Mouse (Mus musculus) hindbrain, embryonic 11.5 days (tissue): ENCODE data around the gene Fto. TPM values are rescaled to one million over a fixed set of nuclear protein-coding genes. Genes with fewer than 3 reads are reported as not detected.

Source experiments
- ATAC-seq: fragments of 200-750 bp; cut with Nextera tagmentation; 2 replicates; pipeline ENCODE4 v1.8.0; 2017; ENCODE audit warnings: mild to moderate bottlenecking, moderate TSS enrichment, moderate library complexity; ENCODE audit not compliant: low FRiP score
- DNase-seq: peaks from one replicate; pipeline ENCODE4 v3.0.0-alpha.2; 2015; ENCODE audit warnings: low spot score
- H3K27ac ChIP-seq: fragments of 300-500 bp; sonication (generic); 2 replicates; pipeline ENCODE4 v1.5.1; 2014; ENCODE audit warnings: mild to moderate bottlenecking, low read depth, low read length
- H3K27me3 ChIP-seq: fragments of 300-500 bp; sonication (generic); 2 replicates; pipeline ENCODE4 v1.6.1; 2014; ENCODE audit warnings: mild to moderate bottlenecking, low read length, moderate library complexity, mixed read lengths; ENCODE audit not compliant: control insufficient read depth, insufficient read depth
- H3K36me3 ChIP-seq: fragments of 300-500 bp; sonication (generic); 2 replicates; pipeline ENCODE4 v1.6.1; 2014; ENCODE audit warnings: mild to moderate bottlenecking, low read length, moderate library complexity, mixed read lengths; ENCODE audit not compliant: control insufficient read depth, insufficient read depth
- H3K4me1 ChIP-seq: fragments of 300-500 bp; sonication (generic); replicated peaks from 2 replicates; pipeline ENCODE4 v1.6.1; 2014; ENCODE audit warnings: low read length, mixed read lengths; ENCODE audit not compliant: control insufficient read depth, insufficient read depth
- H3K4me2 ChIP-seq: fragments of 300-500 bp; sonication (generic); replicated peaks from 2 replicates; pipeline ENCODE4 v1.6.1; 2014; ENCODE audit warnings: mild to moderate bottlenecking, low read depth, low read length
- H3K4me3 ChIP-seq: fragments of 300-500 bp; sonication (generic); 2 replicates; pipeline ENCODE4 v1.5.1; 2014; ENCODE audit warnings: low read depth, low read length
- H3K9ac ChIP-seq: fragments of 300-500 bp; sonication (generic); 2 replicates; pipeline ENCODE4 v1.6.1; 2014; ENCODE audit warnings: low read depth, low read length
- H3K9me3 ChIP-seq: fragments of 300-500 bp; sonication (generic); 2 replicates; pipeline ENCODE4 v1.6.1; 2016; ENCODE audit warnings: low read length; ENCODE audit not compliant: control insufficient read depth
- WGBS: fragments of 180-500 bp; shearing (Covaris S2); extraction: QIAGEN DNeasy Blood & Tissue Kit; methylation state at CpG from one replicate; pipeline ENCODE4 v1.1.7; 2014; 5-methylcytosine and 5-hydroxymethylcytosine counted together
- polyA plus RNA-seq: library from polyadenylated mRNA; unstranded; fragments of >200 nt; fragmentation: Nextera tagmentation; extraction: Ambion mirVana; gene quantifications from 2 replicates; pipeline ENCODE4 v1.2.1, GENCODE M21; 2014

Gene Fto
- polyA plus RNA-seq, 1 experiment from 2014 or later: 94.7 TPM

GRCm38 (mm10) chr8:91525342-91525817 is 212.1 kb downstream of the Fto start:
- DNase-seq (peak; percentile 54), ATAC-seq (peak; percentile 61)
- no peaks in the 10 kb centered on the region for H3K36me3 ChIP-seq
- H3K27me3 ChIP-seq: peaks cover 7% of the 10 kb centered on the region
- no peak overlapping the region for H3K9ac ChIP-seq
- 3% methylated on average over 10 of the region's 10 CpGs for WGBS
- no peaks in the 10 kb centered on the region for H3K9me3 ChIP-seq
- no peak overlapping the region; the same call in 1 of the 2 replicates for H3K4me2 ChIP-seq
- no peak overlapping the region for H3K4me3 ChIP-seq
- peak overlapping the region; percentile 58; the same call in 1 of the 2 replicates for H3K27ac ChIP-seq
- peaks cover 18% of the 10 kb centered on the region for H3K4me1 ChIP-seq

- 86% methylated on average over 2 of the region's 2 CpGs for whole genome bisulfite sequencing
- no peak for ATAC-seq
- Histone ChIP-seq H3K27me3 (peaks cover 8% of the 10 kb centered on the region; the same call in 1 of the 2 replicates), H3K4me3 (no peak overlapping the region), H3K9ac (no peak overlapping the region), H3K27ac (no peak overlapping the region), H3K9me3 (no peaks in the 10 kb centered on the region), H3K4me1 (peaks cover 24% of the 10 kb centered on the region), H3K4me2 (no peak overlapping the region), H3K36me3 (no peaks in the 10 kb centered on the region)
- no peak for DNase-seq
Measured at GRCm38 (mm10) chr8:91528967-91529366, 215.6 kb downstream of the Fto start.

- Histone ChIP-seq H3K9ac (no peak overlapping the region), H3K4me1 (peaks cover 21% of the 10 kb centered on the region), H3K4me3 (no peak overlapping the region), H3K9me3 (no peaks in the 10 kb centered on the region), H3K27me3 (peaks cover 8% of the 10 kb centered on the region; the same call in 1 of the 2 replicates), H3K27ac (no peak overlapping the region), H3K4me2 (no peak overlapping the region), H3K36me3 (no peaks in the 10 kb centered on the region)
- DNase-seq (no peak), ATAC-seq (no peak)
- WGBS: 95% methylated on average over 5 of the region's 5 CpGs
Measured at GRCm38 (mm10) chr8:91529699-91530098, 216.4 kb downstream of the Fto start.

GRCm38 (mm10) chr8:91530656-91531055 is 217.3 kb downstream of the Fto start:
- DNase-seq (no peak), ATAC-seq (no peak)
- H3K4me1 ChIP-seq: peaks cover 13% of the 10 kb centered on the region
- WGBS: 86% methylated on average over 8 of the region's 8 CpGs
- no peak overlapping the region for H3K4me3 ChIP-seq
- H3K9ac ChIP-seq: no peak overlapping the region
- no peak overlapping the region for H3K27ac ChIP-seq
- H3K36me3 ChIP-seq: no peaks in the 10 kb centered on the region
- no peak overlapping the region for H3K4me2 ChIP-seq
- peaks cover 8% of the 10 kb centered on the region; the same call in 1 of the 2 replicates for H3K27me3 ChIP-seq
- no peaks in the 10 kb centered on the region for H3K9me3 ChIP-seq

GRCm38 (mm10) chr8:91531971-91532370 is 218.6 kb downstream of the Fto start:
- 29% methylated on average over 8 of the region's 8 CpGs for WGBS
- Histone ChIP-seq H3K9me3 (no peaks in the 10 kb centered on the region), H3K27me3 (peaks cover 6% of the 10 kb centered on the region; the same call in 1 of the 2 replicates), H3K4me3 (no peak overlapping the region), H3K4me2 (no peak overlapping the region), H3K4me1 (peaks cover 7% of the 10 kb centered on the region), H3K9ac (no peak overlapping the region), H3K36me3 (no peaks in the 10 kb centered on the region), H3K27ac (no peak overlapping the region)
- ATAC-seq (no peak), DNase-seq (peak; percentile 88)

GRCm38 (mm10) chr8:91532671-91533436 is 219.5 kb downstream of the Fto start:
- ATAC-seq: no peak; the same call in 1 of the 2 replicates

GRCm38 (mm10) chr8:91534752-91535151 is 221.4 kb downstream of the Fto start:
- H3K27ac ChIP-seq: no peak overlapping the region
- WGBS: 84% methylated on average over 5 of the region's 5 CpGs
- no peaks in the 10 kb centered on the region for H3K9me3 ChIP-seq
- H3K9ac ChIP-seq: no peak overlapping the region
- H3K36me3 ChIP-seq: no peaks in the 10 kb centered on the region
- DNase-seq (no peak), ATAC-seq (no peak)
- H3K27me3 ChIP-seq: 0 out of 2 replicates have a peak, but pooled peaks cover 6% of the 10 kb centered on the region
- H3K4me1 ChIP-seq: peaks cover 13% of the 10 kb centered on the region
- no peak overlapping the region for H3K4me3 ChIP-seq
- no peak overlapping the region for H3K4me2 ChIP-seq

More at GRCm38 (mm10) chr8:91532671-91533436, 219.5 kb downstream of the Fto start:
- Histone ChIP-seq H3K27me3 (peaks cover 6% of the 10 kb centered on the region; the same call in 1 of the 2 replicates), H3K4me2 (no peak overlapping the region), H3K36me3 (no peaks in the 10 kb centered on the region), H3K9me3 (no peaks in the 10 kb centered on the region), H3K4me1 (peaks cover 13% of the 10 kb centered on the region), H3K4me3 (no peak overlapping the region), H3K27ac (no peak overlapping the region), H3K9ac (no peak overlapping the region)
- WGBS: 60% methylated on average over 18 of the region's 18 CpGs
- DNase-seq: no peak

- 68% methylated on average over 9 of the region's 9 CpGs for WGBS
- H3K27me3 ChIP-seq: no peaks in the 10 kb centered on the region
- no peak for DNase-seq
- H3K36me3 ChIP-seq: no peaks in the 10 kb centered on the region
- no peak overlapping the region for H3K4me3 ChIP-seq
- H3K9me3 ChIP-seq: no peaks in the 10 kb centered on the region
- peaks cover 9% of the 10 kb centered on the region for H3K4me1 ChIP-seq
- no peak for ATAC-seq
- H3K27ac ChIP-seq: no peak overlapping the region
- H3K4me2 ChIP-seq: no peak overlapping the region
- H3K9ac ChIP-seq: no peak overlapping the region
Measured at GRCm38 (mm10) chr8:91538109-91538508, 224.8 kb downstream of the Fto start.

GRCm38 (mm10) chr8:91538892-91539291 is 225.6 kb downstream of the Fto start:
- H3K4me2 ChIP-seq: no peak overlapping the region
- H3K27me3 ChIP-seq: no peaks in the 10 kb centered on the region
- 89% methylated on average over 5 of the region's 5 CpGs for WGBS
- H3K4me3 ChIP-seq: no peak overlapping the region
- H3K9ac ChIP-seq: no peak overlapping the region
- H3K27ac ChIP-seq: no peak overlapping the region
- no peaks in the 10 kb centered on the region for H3K36me3 ChIP-seq
- no peaks in the 10 kb centered on the region for H3K9me3 ChIP-seq
- ATAC-seq (no peak), DNase-seq (no peak)
- H3K4me1 ChIP-seq: peaks cover 6% of the 10 kb centered on the region
